Mouse (Mus musculus) bone marrow macrophage, adult 2 months (primary cell): ENCODE data around the gene Map7d1. TPM values are rescaled to one million over a fixed set of nuclear protein-coding genes. Genes with fewer than 3 reads are reported as not detected.
A peak's percentile ranks its signal among the peaks of the same experiment; 100 is the strongest.

Source experiments
- H3K27ac ChIP-seq: 2 replicates; pipeline ENCODE4 v1.5.1; 2012; ENCODE audit warnings: low read depth, low read length; ENCODE audit not compliant: insufficient read depth
- H3K4me1 ChIP-seq: 2 replicates; pipeline ENCODE4 v1.6.1; 2012; ENCODE audit warnings: low read length; ENCODE audit not compliant: control insufficient read depth, insufficient read depth
- H3K4me3 ChIP-seq: 2 replicates; pipeline ENCODE4 v1.5.1; 2012; ENCODE audit warnings: mild to moderate bottlenecking, low read length, moderate library complexity; ENCODE audit not compliant: insufficient read depth
- CTCF ChIP-seq: IDR thresholded peaks from 2 replicates; pipeline ENCODE4 v1.5.1; 2012; ENCODE audit warnings: low read depth, mild to moderate bottlenecking, low read length, moderate library complexity
- POLR2A ChIP-seq: IDR thresholded peaks from 2 replicates; pipeline ENCODE4 v1.6.1; 2012; ENCODE audit warnings: mild to moderate bottlenecking, low read depth, low read length, borderline replicate concordance
- polyA plus RNA-seq: library from polyadenylated mRNA; stranded (reverse); fragments of >200 nt; gene quantifications from 2 replicates; pipeline ENCODE4 v1.2.4, GENCODE M21; 2012; ENCODE audit not compliant: missing spikeins, insufficient read depth, insufficient read length

Gene Map7d1
- polyA plus RNA-seq, 1 experiment = 131 TPM

DNA sequence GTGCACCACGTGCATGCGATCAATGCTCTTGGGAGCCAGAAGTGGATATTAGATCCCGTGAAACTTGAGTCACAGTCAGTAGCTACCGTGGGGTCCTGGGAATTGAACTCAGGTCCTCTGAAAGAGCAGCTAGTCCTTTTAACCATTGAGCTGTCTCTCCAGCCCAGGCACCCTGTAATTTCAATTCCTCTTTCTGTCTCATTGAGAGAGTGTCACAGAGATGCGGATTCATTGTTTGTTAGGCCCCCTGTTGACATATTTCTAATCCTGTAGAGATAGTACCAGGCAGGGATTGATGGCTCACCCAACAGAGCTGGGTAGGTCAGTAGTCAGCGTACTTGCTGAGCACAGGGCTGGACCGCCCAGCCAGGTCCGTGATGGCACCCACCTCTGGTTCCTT lies 34.2 kb upstream of the Map7d1 start:
- no peaks in the 10 kb centered on the region for H3K4me1 ChIP-seq
- TF ChIP-seq POLR2A (no peak), CTCF (no peak)
- H3K4me3 ChIP-seq = no peak overlapping the region
- no peak overlapping the region for H3K27ac ChIP-seq

DNA sequence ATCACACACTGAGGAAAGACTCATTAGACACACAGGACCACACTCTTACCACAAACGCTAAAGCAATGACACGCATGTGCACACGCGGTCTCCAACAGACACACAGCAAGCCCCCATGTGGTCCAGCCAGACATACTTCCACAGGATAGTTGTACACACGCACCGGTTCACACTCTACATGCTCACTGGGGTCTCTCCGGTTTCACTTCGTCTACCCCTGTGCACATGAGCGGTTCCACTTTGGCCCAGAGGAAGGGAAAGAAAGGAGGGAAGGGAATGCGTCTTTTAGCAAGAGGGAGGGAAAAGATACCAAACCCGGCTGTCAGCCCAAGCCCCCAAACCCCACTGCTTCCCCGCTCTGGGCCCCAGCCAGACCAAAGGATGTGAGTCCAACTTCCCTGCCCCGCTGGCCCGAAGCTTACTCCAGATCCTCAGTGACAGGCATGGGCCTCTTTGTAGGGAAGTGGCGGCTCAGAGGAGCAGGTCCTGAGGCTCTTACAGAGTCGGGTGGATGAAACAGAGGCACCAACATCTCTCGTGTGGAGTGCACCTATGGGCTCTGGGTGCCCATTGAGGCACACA lies 32.0 kb upstream of the Map7d1 start:
- no peak for TF ChIP-seq CTCF
- TF ChIP-seq POLR2A = no peak
- Histone ChIP-seq H3K4me3 (peak overlapping the region; percentile 13), H3K4me1 (no peaks in the 10 kb centered on the region), H3K27ac (no peak overlapping the region)

DNA sequence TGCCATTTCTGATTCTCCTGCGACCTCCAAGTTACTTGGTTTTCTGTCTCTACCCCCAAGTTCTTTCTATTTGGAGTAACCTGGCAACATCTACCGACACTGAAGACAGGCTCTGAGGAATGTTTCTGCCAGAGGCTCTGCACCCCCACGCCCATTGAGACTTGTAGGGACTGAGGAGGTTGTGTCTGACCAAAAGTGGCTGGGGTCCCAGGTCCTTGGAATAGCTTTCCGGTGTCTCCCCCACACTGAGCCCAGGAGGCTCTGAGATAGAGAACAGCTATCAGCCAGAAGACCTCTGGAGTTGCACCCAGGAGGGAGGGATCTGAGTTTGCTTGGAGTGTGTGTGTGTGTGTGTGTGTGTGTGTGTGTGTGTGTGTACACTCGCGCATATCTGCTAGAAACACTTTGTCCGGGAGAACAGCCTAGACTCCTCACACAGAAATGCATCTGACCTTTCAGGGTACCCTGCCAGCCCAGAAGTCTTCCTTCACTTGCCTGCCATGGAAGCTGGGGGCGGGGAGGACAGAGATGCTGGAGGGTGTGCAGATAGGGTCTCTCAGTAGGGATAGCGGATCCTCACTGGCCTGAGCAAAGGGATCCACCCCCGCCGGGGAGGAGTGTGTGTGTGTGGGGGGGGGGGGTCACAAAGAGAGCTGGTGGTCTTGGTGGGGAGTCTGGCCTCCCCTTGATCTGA lies 31.3 kb upstream of the Map7d1 start:
- TF ChIP-seq CTCF (no peak), POLR2A (no peak)

DNA sequence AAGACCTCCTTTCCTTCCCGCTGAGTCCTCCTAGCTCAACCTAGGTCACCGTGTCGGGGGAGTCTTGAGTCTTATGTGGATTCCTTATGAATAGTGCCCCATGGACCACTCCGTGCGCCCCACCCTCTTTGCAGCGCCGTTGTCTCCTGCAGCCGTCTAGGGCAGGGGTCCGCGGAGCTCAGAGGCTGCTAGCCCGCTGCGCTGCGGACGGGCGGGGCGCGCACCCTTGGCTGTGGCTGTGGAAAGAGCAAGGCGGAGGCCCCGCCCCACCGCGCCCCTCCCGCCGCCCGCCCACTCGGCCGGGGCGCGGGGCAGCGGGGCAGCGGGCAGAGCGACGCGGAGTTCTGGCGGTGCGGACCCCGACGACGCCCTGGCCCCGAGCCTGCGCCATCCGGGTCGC lies 30.3 kb upstream of the Map7d1 start, which contains the start of gene Col8a2:
TSS of gene Col8a2 (plus strand) at position 302 of the 400 bp plus-strand sequence.
- Histone ChIP-seq H3K27ac (no peak within 1 kb of the TSS), H3K4me1 (no peaks in the 10 kb centered on the region), H3K4me3 (peak within 1 kb of the TSS; percentile 40)
- TF ChIP-seq POLR2A (no peak), CTCF (no peak)

More for the DNA sequence above, 31.3 kb upstream of the Map7d1 start:
- H3K4me1 ChIP-seq = no peaks in the 10 kb centered on the region
- peak overlapping the region; percentile 13; the same call in 1 of the 2 replicates for H3K4me3 ChIP-seq
- H3K27ac ChIP-seq = no peak overlapping the region

DNA sequence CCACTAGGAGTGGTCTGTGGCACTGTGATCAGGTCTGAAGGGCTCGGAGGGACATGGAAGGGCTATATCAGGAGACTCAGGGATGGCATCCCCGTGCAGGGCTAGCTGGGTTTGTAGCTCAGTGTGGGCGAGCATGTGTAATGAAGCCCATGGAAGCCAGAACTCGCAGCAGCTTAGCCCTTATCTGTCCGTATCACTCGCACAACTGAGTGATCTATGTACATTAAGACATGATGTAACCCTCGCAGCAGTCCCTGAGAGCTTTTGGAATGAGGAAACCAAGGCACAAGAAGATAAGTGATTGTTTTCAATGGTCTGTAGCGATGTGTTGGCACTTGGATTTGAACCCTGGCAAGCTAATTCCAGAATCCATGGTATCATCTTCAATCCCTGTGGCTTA lies 27.4 kb upstream of the Map7d1 start:
- no peak for TF ChIP-seq CTCF
- TF ChIP-seq POLR2A = no peak
- Histone ChIP-seq H3K4me1 (no peaks in the 10 kb centered on the region), H3K27ac (no peak overlapping the region), H3K4me3 (no peak overlapping the region)

DNA sequence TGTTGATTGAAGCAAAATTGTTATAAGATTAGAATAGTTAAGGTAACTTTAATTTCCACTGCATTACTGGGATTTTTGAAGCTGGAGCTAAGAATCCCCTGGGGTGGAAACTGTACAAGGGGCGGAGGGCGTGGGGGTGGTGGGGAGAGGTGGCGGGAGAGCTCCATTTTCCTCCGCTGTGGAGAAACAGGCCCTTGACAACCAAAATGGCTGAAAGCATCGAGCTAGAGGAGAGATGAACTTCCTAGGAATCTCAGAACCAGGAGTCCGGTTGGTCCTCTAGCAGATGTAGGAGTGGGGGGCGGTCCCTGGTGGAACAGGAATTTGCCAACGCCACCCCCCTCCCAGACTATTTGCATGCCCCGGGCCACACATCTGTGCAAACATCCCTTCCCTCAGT lies 25.6 kb upstream of the Map7d1 start:
- Histone ChIP-seq H3K27ac (no peak overlapping the region), H3K4me3 (no peak overlapping the region), H3K4me1 (no peaks in the 10 kb centered on the region)
- TF ChIP-seq POLR2A (no peak), CTCF (no peak)

DNA sequence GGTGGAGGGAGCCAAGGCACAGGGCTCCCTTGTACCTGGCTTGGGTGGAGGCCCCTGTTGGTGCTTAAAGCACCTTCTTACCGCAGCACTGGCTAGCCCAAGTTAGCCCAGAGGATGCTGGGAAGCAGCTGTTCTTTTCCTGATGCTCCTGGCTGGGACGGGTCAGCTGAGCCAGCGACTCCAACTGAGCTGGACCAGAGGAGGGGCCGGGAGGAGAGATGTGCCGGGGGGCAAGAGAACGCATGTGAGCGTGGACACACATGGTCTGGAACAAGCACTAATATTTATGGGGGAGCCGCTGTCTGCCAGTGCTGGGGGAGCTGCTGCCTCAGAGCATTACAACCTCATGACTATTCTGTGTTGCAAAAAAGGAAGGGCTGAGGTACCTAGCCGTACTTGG lies 22.8 kb upstream of the Map7d1 start:
- no peak overlapping the region for H3K4me3 ChIP-seq
- no peaks in the 10 kb centered on the region for H3K4me1 ChIP-seq
- TF ChIP-seq CTCF (no peak), POLR2A (no peak)
- H3K27ac ChIP-seq = no peak overlapping the region

DNA sequence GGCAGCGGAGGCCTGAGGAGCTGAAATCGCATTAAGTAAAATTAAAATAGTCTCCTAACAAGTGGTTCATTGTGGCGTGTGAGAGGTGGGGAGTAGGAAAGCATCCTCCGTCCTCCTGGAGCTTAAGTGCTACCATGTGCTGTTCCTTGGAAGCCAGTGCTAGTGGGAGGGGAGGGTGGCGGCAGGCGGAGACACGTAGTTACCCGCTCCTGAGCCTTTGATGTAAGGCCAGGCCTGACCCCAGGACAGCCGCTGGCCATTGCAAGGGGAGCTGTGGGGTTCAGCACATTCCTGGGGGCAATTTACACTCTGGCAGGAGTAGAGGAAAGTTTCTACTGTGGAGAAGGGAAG lies 22.4 kb upstream of the Map7d1 start:
- H3K4me3 ChIP-seq = no peak overlapping the region
- H3K4me1 ChIP-seq = no peaks in the 10 kb centered on the region
- no peak overlapping the region for H3K27ac ChIP-seq
- TF ChIP-seq CTCF = no peak
- no peak for TF ChIP-seq POLR2A

DNA sequence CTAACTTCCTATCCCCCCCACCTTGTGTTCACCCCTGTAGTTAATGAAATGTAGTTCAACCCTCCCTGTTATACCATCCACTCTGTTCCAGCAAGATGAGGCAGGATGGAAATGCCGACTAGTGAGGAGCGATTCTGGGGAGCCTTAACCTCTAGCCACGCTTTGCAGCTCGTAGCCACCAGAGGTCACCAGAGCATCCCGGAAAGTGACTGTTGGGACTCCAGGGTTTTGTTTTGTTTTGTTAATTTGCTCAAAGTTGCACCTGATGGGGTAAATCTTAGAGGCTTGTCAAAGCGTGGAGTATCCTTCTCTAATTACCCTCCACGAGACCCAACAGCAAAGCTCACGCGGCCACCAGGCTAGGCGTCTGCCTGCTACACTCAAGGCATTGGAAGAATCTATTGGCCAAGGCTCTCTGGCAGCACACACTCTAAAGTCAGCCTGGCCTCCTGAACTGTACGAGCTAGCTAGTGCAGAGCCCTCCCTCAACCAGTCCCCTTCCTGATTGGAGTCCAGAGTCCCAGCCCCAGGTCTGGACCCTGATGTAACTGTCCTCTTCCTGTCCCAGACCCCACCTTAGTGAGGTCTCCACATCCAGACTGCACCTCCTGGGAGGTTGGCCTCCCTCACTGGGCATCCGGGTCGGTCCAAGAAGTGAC lies 21.9 kb upstream of the Map7d1 start:
- no peak overlapping the region for H3K4me3 ChIP-seq
- no peak overlapping the region for H3K27ac ChIP-seq
- H3K4me1 ChIP-seq = no peaks in the 10 kb centered on the region
- TF ChIP-seq POLR2A = no peak
- TF ChIP-seq CTCF = peak; percentile 93

DNA sequence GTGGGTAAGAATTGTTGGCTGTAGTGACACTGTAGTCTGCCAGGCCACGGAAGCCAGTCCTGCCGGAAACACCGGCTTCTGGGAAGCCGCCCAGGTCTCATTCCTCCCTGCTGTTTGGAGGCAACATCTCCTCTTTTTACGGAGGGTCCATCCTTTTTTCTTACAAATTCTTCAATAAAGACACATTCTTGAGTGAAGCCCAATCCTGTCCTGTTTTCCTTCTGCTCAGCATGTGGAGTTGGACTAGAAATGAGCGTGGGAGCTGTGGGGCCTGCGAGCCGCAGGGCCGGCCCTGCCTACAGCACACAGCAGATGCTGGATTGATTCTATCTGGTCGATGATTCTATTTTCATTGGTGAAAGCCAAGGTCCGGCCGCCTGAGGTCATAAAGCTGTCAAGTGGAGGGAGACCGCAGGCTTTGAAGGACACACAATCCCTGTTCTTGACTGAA lies 19.6 kb upstream of the Map7d1 start:
- no peaks in the 10 kb centered on the region for H3K4me1 ChIP-seq
- TF ChIP-seq POLR2A (no peak), CTCF (no peak)
- no peak overlapping the region for H3K27ac ChIP-seq
- H3K4me3 ChIP-seq = no peak overlapping the region
